ENCODE assay signal across 16 mouse cellular contexts in the genomic region with DNA sequence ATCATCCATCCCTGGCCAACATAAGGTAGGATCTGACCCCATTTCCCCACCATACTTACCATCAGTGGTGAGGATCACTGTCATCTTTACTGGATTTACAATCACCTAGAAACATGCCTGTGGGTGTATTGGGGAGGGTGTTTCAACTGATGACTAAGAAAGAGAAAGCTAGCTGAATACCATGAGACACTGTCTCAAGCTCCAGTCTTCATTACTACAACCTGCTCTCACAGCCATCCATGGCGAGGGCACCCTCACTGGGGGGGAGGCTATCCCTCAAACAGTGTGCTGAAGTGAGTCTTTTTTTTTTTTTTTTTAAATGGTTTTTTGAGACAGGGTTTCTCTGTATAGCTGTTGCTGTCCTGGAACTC.
"Had no signal": no experiment of that assay in that cellular context is flagged by ENCODE, and none has a peak within 500 bp of the region (broad histone marks: within the 10 kb centered on the region; RNA-seq: fewer than 3 reads in every experiment).

No protein-coding gene starts in this region.

- H3K27me3 ChIP-seq: kidney, embryonic 15.5 days; midbrain, embryonic 13.5 days; stomach, embryonic 15.5 days had no signal

- DNase-seq: kidney, adult 8-10 months; kidney, postnatal 10 days; kidney, postnatal 36 days; layer of hippocampus, postnatal 36 days; lung, adult 18-20 months; lung, postnatal 14 days; thymus, adult 2 months; thymus, postnatal 14 days; thymus, postnatal 4 days had no signal

- H3K36me3 ChIP-seq: kidney, embryonic 15.5 days; midbrain, embryonic 13.5 days; stomach, embryonic 15.5 days had no signal

- H3K9ac ChIP-seq: kidney, embryonic 15.5 days; liver, embryonic 14.5 days; midbrain, embryonic 13.5 days; stomach, embryonic 15.5 days had no signal

- H3K9me3 ChIP-seq: kidney, embryonic 15.5 days; midbrain, embryonic 13.5 days; stomach, embryonic 15.5 days had no signal

- H3K4me2 ChIP-seq: kidney, embryonic 15.5 days; midbrain, embryonic 13.5 days; stomach, embryonic 15.5 days had no signal

- H3K4me3 ChIP-seq: kidney, embryonic 15.5 days; left cerebral cortex, adult 2 months; midbrain, embryonic 13.5 days; stomach, embryonic 15.5 days had no signal

- H3K27ac ChIP-seq: kidney, embryonic 15.5 days; left cerebral cortex, adult 2 months; liver, embryonic 14.5 days; macrophage; midbrain, embryonic 13.5 days; stomach, embryonic 15.5 days had no signal

- ATAC-seq: intestine, postnatal 0 days; midbrain, embryonic 13.5 days had no signal
